Mouse (Mus musculus): ENCODE results near the gene Abcb1b.
"Not testable (repeated sequence)": the region's sequence is repeated elsewhere in the genome, so short reads cannot be mapped to it uniquely, and the experiment has no call there.

Gene Abcb1b

GRCm38 (mm10) chr5:8865630-8866029 lies 67.7 kb downstream of the Abcb1b start:
- DNase-seq, result not testable (repeated sequence)

GRCm38 (mm10) chr5:8866366-8866765 lies 68.4 kb downstream of the Abcb1b start:
- DNase-seq, result no peak

- DNase-seq, result peak; percentile 13
Measured at GRCm38 (mm10) chr5:8868019-8868418, 70.1 kb downstream of the Abcb1b start.

- DNase-seq, result no peak
Measured at GRCm38 (mm10) chr5:8872979-8873915, 75.3 kb downstream of the Abcb1b start.

GRCm38 (mm10) chr5:8877086-8877485 lies 79.1 kb downstream of the Abcb1b start:
- no peak for DNase-seq

- no peak for DNase-seq
Measured at GRCm38 (mm10) chr5:8877800-8878199, 79.9 kb downstream of the Abcb1b start.

GRCm38 (mm10) chr5:8885837-8886236 lies 87.9 kb downstream of the Abcb1b start:
- DNase-seq, result no peak

GRCm38 (mm10) chr5:8893300-8894103 lies 95.6 kb downstream of the Abcb1b start, which contains the start of gene Abcb4:
Gene Abcb4, plus strand, starts transcription at chr5:8893717.
- DNase-seq, result peak; percentile 27

GRCm38 (mm10) chr5:8894104-8894425 lies 96.1 kb downstream of the Abcb1b start:
- DNase-seq, result no peak

GRCm38 (mm10) chr5:8894641-8895490 lies 96.9 kb downstream of the Abcb1b start:
- no peak for DNase-seq

GRCm38 (mm10) chr5:8896198-8896597 lies 98.3 kb downstream of the Abcb1b start:
- DNase-seq, result no peak

GRCm38 (mm10) chr5:8898246-8898645 lies 100.3 kb downstream of the Abcb1b start:
- no peak for DNase-seq

- no peak for DNase-seq
Measured at GRCm38 (mm10) chr5:8901001-8901400, 103.1 kb downstream of the Abcb1b start.

- no peak for DNase-seq
Measured at GRCm38 (mm10) chr5:8902141-8902817, 104.3 kb downstream of the Abcb1b start.

- no peak for DNase-seq
Measured at GRCm38 (mm10) chr5:8904539-8904938, 106.6 kb downstream of the Abcb1b start.

GRCm38 (mm10) chr5:8911567-8912198 lies 113.7 kb downstream of the Abcb1b start:
- DNase-seq, result no peak

Measured in kidney, adult 9 months (tissue).